Mouse (Mus musculus) liver, adult 2 months (tissue): ENCODE data around the gene Bhlha15. TPM values are rescaled to one million over a fixed set of nuclear protein-coding genes. Genes with fewer than 3 reads are reported as not detected.
A peak's percentile ranks its signal among the peaks of the same experiment; 100 is the strongest.

Experiments
- DNase-seq: peaks from one replicate; pipeline ENCODE4 v3.0.0-alpha.2; 2011; ENCODE audit warnings: low read depth, low spot score; ENCODE audit errors: extremely low read depth
- H3K27ac ChIP-seq: fragments of 200-500 bp; replicated peaks from 2 replicates; pipeline ENCODE4 v1.5.1; 2012; ENCODE audit warnings: low read depth, mild to moderate bottlenecking, control low read depth, inconsistent platforms, low read length; ENCODE audit not compliant: insufficient read depth
- H3K27me3 ChIP-seq: fragments of 200-500 bp; 2 replicates; pipeline ENCODE4 v1.6.1; 2012; ENCODE audit warnings: mild to moderate bottlenecking, moderate library complexity, low read length, inconsistent platforms; ENCODE audit not compliant: control insufficient read depth, insufficient read depth
- H3K36me3 ChIP-seq: fragments of 200-500 bp; 2 replicates; pipeline ENCODE4 v1.6.1; 2012; ENCODE audit warnings: low read length, inconsistent platforms; ENCODE audit not compliant: control insufficient read depth, insufficient read depth
- H3K4me1 ChIP-seq: fragments of 200-500 bp; 2 replicates; pipeline ENCODE4 v1.6.1; 2011; ENCODE audit warnings: low read length; ENCODE audit not compliant: control insufficient read depth, insufficient read depth
- H3K4me3 ChIP-seq: fragments of 200-500 bp; 2 replicates; pipeline ENCODE4 v1.5.1; 2011; ENCODE audit warnings: low read depth, mild to moderate bottlenecking, control low read depth, low read length, moderate library complexity; ENCODE audit not compliant: insufficient read depth
- H3K79me2 ChIP-seq: fragments of 200-500 bp; 2 replicates; pipeline ENCODE4 v1.6.1; 2012; ENCODE audit warnings: inconsistent platforms, mild to moderate bottlenecking, low read length, moderate library complexity; ENCODE audit not compliant: control insufficient read depth, insufficient read depth
- H3K9ac ChIP-seq: fragments of 200-500 bp; 2 replicates; pipeline ENCODE4 v1.6.1; 2012; ENCODE audit warnings: low read depth, mild to moderate bottlenecking, control low read depth, inconsistent platforms, low read length
- CTCF ChIP-seq: fragments of 200-500 bp; IDR thresholded peaks from 2 replicates; pipeline ENCODE4 v1.5.1; 2011; ENCODE audit warnings: low read depth, low read length, control low read depth
- POLR2A ChIP-seq: fragments of 200-500 bp; IDR thresholded peaks from 2 replicates; pipeline ENCODE4 v1.6.1; 2011; ENCODE audit warnings: low read length, control low read depth; ENCODE audit not compliant: insufficient read depth; ENCODE audit errors: extremely low read depth
- WGBS: fragments of 180-500 bp; shearing (Covaris S2); methylation state at CpG from one replicate; pipeline ENCODE4 v1.1.7; 2018; 5-methylcytosine and 5-hydroxymethylcytosine counted together
- polyA plus RNA-seq: library from polyadenylated mRNA; depleted of rRNA; stranded (reverse); fragments of >200 nt; gene quantifications from 2 replicates; pipeline ENCODE4 v1.2.3, GENCODE M21; 2012
- total RNA-seq: library from RNA; depleted of rRNA; stranded (reverse); fragments of >200 nt; gene quantifications from 2 replicates; pipeline ENCODE4 v1.2.3, GENCODE M21; 2014

Gene Bhlha15
- total and polyA plus RNA-seq, 2 experiments: 0.18 to 0.70 TPM

GRCm38 (mm10) chr5:144219306-144219705, 29.2 kb downstream of the Bhlha15 start:
- no peak for DNase-seq
- no peaks in the 10 kb centered on the region for H3K79me2 ChIP-seq
- TF ChIP-seq CTCF: no peak
- no peak for TF ChIP-seq POLR2A
- H3K9ac ChIP-seq: no peak overlapping the region
- no peak overlapping the region for H3K4me3 ChIP-seq
- H3K4me1 ChIP-seq: peaks cover 2% of the 10 kb centered on the region
- H3K36me3 ChIP-seq: no peaks in the 10 kb centered on the region
- WGBS: 73% methylated on average over 12 of the region's 12 CpGs
- H3K27ac ChIP-seq: peak overlapping the region; percentile 37
- no peaks in the 10 kb centered on the region for H3K27me3 ChIP-seq

- 31% methylated on average over 5 of the region's 5 CpGs for WGBS
Observed at GRCm38 (mm10) chr5:144219936-144220335, 29.9 kb downstream of the Bhlha15 start.

GRCm38 (mm10) chr5:144221305-144221704, 31.2 kb downstream of the Bhlha15 start:
- Histone ChIP-seq H3K36me3 (no peaks in the 10 kb centered on the region), H3K27ac (no peak overlapping the region), H3K4me1 (peaks cover 8% of the 10 kb centered on the region), H3K79me2 (no peaks in the 10 kb centered on the region), H3K4me3 (no peak overlapping the region), H3K27me3 (no peaks in the 10 kb centered on the region), H3K9ac (no peak overlapping the region)
- TF ChIP-seq CTCF: no peak
- TF ChIP-seq POLR2A: no peak
- peak; percentile 20 for DNase-seq
- whole genome bisulfite sequencing: 68% methylated on average over 4 of the region's 4 CpGs

More at GRCm38 (mm10) chr5:144219936-144220335, 29.9 kb downstream of the Bhlha15 start:
- no peak overlapping the region for H3K4me3 ChIP-seq
- H3K79me2 ChIP-seq: no peaks in the 10 kb centered on the region
- H3K9ac ChIP-seq: no peak overlapping the region
- peaks cover 6% of the 10 kb centered on the region for H3K4me1 ChIP-seq
- H3K36me3 ChIP-seq: no peaks in the 10 kb centered on the region
- peak; percentile 61 for DNase-seq
- H3K27ac ChIP-seq: no peak overlapping the region
- no peak for TF ChIP-seq POLR2A
- no peak for TF ChIP-seq CTCF
- no peaks in the 10 kb centered on the region for H3K27me3 ChIP-seq

- H3K4me1 ChIP-seq: peaks cover 8% of the 10 kb centered on the region
- H3K4me3 ChIP-seq: peak overlapping the region; percentile 69
- H3K79me2 ChIP-seq: no peaks in the 10 kb centered on the region
- DNase-seq: no peak
- H3K36me3 ChIP-seq: no peaks in the 10 kb centered on the region
- peak overlapping the region; percentile 47 for H3K27ac ChIP-seq
- no peak for TF ChIP-seq POLR2A
- no peak for TF ChIP-seq CTCF
- H3K27me3 ChIP-seq: no peaks in the 10 kb centered on the region
- 2% methylated on average over 25 of the region's 25 CpGs for WGBS
- H3K9ac ChIP-seq: peak overlapping the region; percentile 76
Observed at GRCm38 (mm10) chr5:144222811-144223502, 32.9 kb downstream of the Bhlha15 start.

- Histone ChIP-seq H3K36me3 (no peaks in the 10 kb centered on the region), H3K9ac (peak within 1 kb of the TSS; percentile 87), H3K4me3 (peak within 1 kb of the TSS; percentile 71), H3K27me3 (no peaks in the 10 kb centered on the region), H3K27ac (peak within 1 kb of the TSS; percentile 85), H3K4me1 (peaks cover 8% of the 10 kb centered on the region), H3K79me2 (no peaks in the 10 kb centered on the region)
- peak; percentile 90 for DNase-seq
- under 1% methylated on average over 37 of the region's 37 CpGs for WGBS
- peak; percentile 75 for TF ChIP-seq POLR2A
- no peak for TF ChIP-seq CTCF
Observed at GRCm38 (mm10) chr5:144223503-144223862, 33.4 kb downstream of the Bhlha15 start, which contains the start of gene Tecpr1. Gene Tecpr1 (minus strand): TSS chr5:144223615.

GRCm38 (mm10) chr5:144223899-144224816, 34.1 kb downstream of the Bhlha15 start:
- Histone ChIP-seq H3K27ac (peak overlapping the region; percentile 85), H3K4me3 (peak overlapping the region; percentile 71), H3K79me2 (no peaks in the 10 kb centered on the region), H3K9ac (peak overlapping the region; percentile 87), H3K27me3 (no peaks in the 10 kb centered on the region), H3K4me1 (peaks cover 8% of the 10 kb centered on the region), H3K36me3 (no peaks in the 10 kb centered on the region)
- 17% methylated on average over 18 of the region's 18 CpGs for WGBS
- TF ChIP-seq CTCF: no peak
- no peak for TF ChIP-seq POLR2A
- peak; percentile 53 for DNase-seq
